Mouse (Mus musculus): Measurements from ENCODE around the gene Usp7. TPM values are rescaled to one million over a fixed set of nuclear protein-coding genes. Genes with fewer than 3 reads are reported as not detected.
A peak's percentile ranks its signal among the peaks of the same experiment; 100 is the strongest.

The Usp7 gene
- total RNA-seq, 4 experiments from 2014 or later: 150 to 185 (median 163) TPM

- DNase-seq (ENCODE audit: low spot score in 2 of 2): no peak
These were observed 117.9 kb downstream of the Usp7 start for GRCm38 (mm10) chr16:8674165-8674564.

DNA sequence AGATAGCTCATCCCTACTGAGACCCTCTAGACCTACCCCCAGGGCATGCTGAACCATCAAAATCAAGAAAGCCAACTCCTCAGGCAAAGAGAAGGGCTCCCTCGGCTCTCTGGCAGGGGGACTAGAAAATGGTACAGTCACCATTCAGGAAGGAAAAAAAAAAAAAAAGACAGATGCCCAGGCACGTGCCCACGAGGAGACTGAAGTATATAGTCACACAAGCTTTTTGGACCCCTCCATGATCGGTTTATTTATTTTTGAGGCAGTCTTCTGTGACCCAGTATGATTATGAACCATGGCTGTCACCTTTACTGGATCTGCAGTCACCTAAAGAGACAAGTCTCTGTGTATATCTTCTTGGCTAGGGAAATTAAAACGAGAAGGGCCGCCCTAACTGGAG, 118.8 kb downstream of the Usp7 start:
- DNase-seq (ENCODE audit: low spot score in 2 of 2): no peak

DNA sequence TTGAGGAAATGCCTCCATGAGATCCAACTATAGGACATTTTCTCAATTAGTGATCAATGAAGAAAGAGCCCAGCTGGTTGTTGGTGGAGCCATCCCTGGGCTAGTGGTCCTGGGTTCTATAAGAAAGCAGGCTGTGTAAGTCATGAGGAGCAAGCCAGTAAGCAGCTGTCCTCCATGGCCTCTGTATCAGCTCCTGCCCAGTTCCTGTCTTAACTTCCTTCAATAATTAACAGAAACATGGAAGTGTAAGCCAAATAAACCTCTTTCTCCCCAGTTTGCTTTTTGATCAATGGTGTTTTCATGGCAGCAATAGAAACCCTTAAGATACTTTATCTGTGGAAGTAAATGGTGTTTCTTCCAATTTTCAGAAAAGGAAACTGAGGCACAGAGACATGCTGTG, 119.3 kb downstream of the Usp7 start:
- DNase-seq (ENCODE audit: low spot score in 2 of 2): no peak

DNA sequence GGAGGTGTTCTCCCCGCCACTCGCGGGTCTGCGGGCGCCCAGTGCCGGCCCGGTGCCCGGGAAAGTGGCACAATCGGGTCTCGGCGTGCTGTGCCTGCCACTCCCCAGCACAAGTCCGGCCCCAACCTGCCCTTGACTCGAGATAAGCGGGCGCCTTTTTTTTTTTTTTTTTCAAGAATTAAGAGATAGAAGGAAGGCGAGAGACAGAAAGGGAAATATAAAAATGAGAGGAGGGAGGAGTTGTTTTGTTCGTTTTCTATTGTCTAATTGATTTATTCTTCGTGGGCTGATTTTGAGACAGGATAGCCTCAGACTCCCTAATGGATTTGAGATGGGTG, 119.8 kb downstream of the Usp7 start:
- no peak for DNase-seq (ENCODE audit: low spot score in 2 of 2)

- peak; percentile 77 to 79 for DNase-seq (ENCODE audit: low spot score in 2 of 2)
These were observed 120.4 kb downstream of the Usp7 start, which contains the start of gene Carhsp1 for GRCm38 (mm10) chr16:8671551-8672349. Gene Carhsp1 (minus strand): TSS chr16:8672155.

- DNase-seq (ENCODE audit: low spot score in 2 of 2): no peak
These were observed 121.8 kb downstream of the Usp7 start for GRCm38 (mm10) chr16:8670041-8671035.

- no peak for DNase-seq (ENCODE audit: low spot score in 2 of 2)
These were observed 122.7 kb downstream of the Usp7 start for GRCm38 (mm10) chr16:8669432-8669831.

DNA sequence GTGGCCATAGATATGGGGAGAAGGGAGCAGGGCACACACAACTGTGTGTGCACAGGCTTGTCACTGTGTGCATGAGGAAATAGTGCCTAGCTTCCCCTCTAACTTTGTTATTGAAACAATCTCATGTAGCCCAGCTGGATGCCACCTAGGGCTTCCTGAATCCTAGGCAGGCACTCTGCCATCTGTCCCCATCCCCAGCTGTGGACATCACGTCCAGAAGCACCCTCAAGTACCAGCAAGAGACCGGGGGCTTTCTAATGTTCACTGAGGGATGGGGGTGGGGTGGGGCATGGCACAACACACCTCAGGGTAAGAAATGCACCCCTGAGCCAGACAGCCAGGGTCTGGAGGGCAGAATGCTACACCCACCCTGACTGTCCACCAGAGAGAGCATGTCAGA, 123.7 kb downstream of the Usp7 start:
- no peak for DNase-seq (ENCODE audit: low spot score in 2 of 2)

DNA sequence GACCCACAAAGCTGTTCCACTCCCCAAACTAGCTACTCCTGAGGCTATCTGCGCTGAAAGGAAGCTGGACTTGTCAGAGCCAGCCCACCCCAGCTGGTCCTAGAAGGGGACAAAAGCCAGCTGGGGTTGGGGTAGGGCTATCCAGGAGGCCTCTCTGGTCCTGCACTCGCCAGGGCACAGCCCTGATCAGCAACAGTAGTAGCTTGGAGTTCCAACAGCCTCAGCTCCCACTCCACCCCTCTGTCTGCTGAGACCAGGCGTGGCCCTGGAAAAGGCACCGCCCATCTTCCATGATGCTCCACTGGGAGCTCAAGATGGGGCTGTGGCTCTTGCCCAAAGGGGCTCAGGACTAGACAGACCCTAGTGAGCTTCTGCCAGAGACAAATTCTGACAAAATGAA, 124.3 kb downstream of the Usp7 start:
- no peak for DNase-seq (ENCODE audit: low spot score in 2 of 2)

GRCm38 (mm10) chr16:8667261-8667660, 124.8 kb downstream of the Usp7 start:
- DNase-seq (ENCODE audit: low spot score in 2 of 2): no peak

GRCm38 (mm10) chr16:8666452-8666851, 125.7 kb downstream of the Usp7 start:
- DNase-seq (ENCODE audit: low spot score in 2 of 2): no peak

DNA sequence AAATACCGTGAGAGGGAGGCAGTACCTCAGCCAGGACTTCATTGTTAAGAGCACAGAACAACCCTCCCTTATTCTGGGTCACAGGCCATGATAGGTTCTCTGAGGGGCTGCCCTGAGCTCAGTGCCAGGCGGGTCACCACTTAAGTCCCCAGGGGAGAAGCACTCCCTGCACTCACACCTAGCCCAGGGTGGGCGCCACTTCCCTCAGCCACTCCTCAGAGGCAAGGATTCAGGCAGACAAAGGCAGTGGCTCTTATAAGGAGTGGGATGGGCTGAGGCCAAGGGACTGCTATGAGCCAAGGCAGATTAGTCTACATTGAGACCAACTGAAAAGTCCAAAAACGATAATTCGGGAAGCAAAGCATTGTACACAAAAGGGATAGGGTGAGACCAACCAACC, 126.7 kb downstream of the Usp7 start:
- DNase-seq (ENCODE audit: low spot score in 2 of 2): no peak

DNA sequence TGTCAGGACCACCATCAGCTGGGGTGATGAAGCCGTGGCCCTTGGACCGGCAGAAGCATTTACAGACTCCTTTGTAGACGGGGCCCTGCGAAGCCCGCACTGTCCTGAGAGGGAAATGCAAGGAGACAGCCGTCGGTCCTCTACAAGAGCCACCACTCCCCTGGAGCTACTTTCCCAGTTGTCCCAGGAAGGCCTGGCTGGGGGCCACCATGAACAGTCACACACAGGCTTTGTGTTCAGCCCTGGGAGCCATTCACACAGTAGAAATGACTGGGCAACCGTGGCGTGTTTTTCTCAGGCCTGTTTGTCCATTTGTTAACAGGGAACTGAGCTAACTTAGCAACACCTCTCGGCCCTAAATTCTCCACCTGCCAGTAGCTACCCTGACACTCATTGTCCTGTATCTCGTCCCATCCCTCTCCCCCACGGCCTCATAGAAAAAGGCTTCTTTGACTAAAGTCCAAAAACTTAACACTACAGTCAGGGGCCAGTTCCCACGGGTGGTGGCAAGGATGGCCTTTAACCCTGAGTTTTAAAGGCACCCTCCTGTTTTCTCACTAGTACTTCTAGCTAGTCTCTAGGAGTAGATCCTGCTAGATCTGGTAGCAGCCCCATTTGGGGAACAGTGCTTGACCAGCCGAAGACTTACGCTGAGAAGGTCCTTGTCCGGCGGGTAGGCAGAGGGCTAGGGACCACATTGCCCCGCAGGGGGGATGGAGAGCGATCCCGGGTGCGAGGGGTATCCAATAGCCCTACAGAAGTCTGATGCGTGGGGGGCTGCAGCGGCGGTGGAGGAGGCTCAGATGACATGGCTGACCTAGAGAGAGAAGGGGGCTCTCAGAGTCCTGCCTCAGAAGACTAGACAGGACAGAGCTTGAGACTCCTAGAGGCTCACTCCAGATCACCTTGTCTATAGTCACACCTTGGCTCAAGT, 128.2 kb downstream of the Usp7 start:
- peak in 1 of 2 experiments; percentile 41 for DNase-seq (ENCODE audit: low spot score in 2 of 2)

GRCm38 (mm10) chr16:8663022-8663421, 129.1 kb downstream of the Usp7 start:
- no peak for DNase-seq (ENCODE audit: low spot score in 2 of 2)

GRCm38 (mm10) chr16:8658764-8659163, 133.3 kb downstream of the Usp7 start:
- DNase-seq (ENCODE audit: low spot score in 2 of 2): no peak

- no peak for DNase-seq (ENCODE audit: low spot score in 2 of 2)
These were observed 133.8 kb downstream of the Usp7 start for GRCm38 (mm10) chr16:8658349-8658748.

DNA sequence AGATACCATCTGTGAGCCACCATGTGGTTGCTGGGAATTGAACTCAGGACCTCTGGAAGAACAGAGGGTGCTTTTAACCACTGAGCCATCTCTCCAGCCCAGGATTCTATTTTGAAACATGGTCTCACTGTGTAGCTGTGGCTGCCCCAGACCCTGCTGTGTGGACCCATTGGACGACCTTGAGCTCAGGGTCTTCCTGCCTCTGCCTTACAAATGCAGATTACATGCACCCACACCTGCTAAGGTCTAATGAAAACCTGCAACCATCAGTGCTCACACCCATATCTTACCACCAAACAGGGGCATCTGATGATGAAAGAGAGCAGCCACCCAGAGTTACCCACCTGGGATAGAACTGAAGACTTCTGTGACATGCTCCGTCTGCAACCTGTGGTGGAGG, 135.9 kb downstream of the Usp7 start:
- DNase-seq (ENCODE audit: low spot score in 2 of 2): no peak

DNA sequence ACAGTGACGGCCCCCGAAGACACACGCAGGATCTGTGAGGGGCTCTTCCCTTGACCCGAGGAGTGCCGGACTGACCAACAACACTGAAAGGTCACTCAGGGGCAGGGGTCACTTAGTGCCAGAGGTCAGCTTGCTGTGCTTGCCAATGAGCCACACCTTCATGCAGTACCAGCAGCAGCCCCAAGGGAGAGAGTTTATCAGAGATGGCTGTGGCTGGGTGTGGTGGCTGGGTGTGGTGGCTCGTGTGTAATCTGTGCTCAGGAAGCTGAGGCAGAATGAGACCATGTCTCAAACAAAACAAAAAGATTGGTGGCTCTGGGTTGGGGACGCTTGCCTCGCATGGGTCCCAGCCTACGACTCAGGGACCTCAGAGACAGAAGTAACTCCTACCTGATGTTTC, 136.5 kb downstream of the Usp7 start:
- DNase-seq (ENCODE audit: low spot score in 2 of 2): no peak

GRCm38 (mm10) chr16:8655108-8655507, 137.0 kb downstream of the Usp7 start:
- DNase-seq (ENCODE audit: low spot score in 2 of 2): no peak

DNA sequence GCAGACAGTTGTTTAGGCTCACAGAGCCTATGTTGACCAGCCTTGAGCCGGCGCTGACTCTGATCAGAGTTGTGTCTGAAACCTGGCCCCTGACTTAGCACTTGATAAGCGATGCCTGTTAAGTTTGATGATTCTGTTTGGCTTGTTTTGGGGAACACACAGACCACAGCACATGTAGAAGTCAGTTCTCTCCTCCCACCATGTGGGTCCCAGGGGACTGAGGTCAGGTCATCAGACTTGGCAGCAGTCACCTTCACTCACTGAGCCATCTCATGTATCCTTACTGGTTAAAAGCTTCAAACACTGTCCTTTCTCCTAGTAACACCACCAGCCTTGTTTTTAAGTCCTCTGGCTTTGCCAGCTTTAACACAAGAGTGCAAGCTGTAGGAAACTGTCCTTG, 142.1 kb downstream of the Usp7 start:
- DNase-seq (ENCODE audit: low spot score in 2 of 2): no peak

DNA sequence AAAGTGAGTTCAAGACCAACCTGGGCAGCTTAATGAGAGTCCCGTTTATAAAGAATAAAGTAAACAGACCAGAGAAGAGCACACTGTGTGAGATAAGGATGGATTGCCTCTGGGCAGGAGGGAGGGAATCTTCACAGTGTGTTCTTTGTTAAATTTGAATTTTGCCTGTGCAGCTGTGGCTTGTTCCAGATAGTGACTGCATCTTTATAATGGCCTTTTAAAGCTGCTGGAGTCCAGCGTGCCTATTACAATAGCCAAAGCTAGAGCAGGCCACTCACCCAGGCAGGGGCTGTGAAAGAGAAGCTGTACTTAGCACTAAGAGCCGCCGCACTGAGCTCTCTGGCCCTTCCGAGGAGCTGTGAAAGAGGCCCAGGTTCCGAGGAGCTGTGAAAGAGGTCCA, 146.6 kb downstream of the Usp7 start:
- DNase-seq (ENCODE audit: low spot score in 2 of 2): no peak
